Mouse (Mus musculus): ENCODE results near the gene Klhl32. TPM values are rescaled to one million over a fixed set of nuclear protein-coding genes. Genes with fewer than 3 reads are reported as not detected.

The Klhl32 gene
- polyA plus RNA-seq, 1 experiment from 2014 or later, result 2.8 TPM

- Histone ChIP-seq H3K4me2 (ENCODE audit: low read depth, low read length) (0 out of 2 replicates have a peak overlapping the region, but pooled peaks have one; percentile 8), H3K4me3 (ENCODE audit: low read depth, low read length) (no peak overlapping the region; the same call in 1 of the 2 replicates), H3K9me3 (ENCODE audit: control insufficient read depth, low read length) (no peaks in the 10 kb centered on the region), H3K27ac (replicated peaks; ENCODE audit: low read depth, low read length) (no peak overlapping the region), H3K36me3 (ENCODE audit: control insufficient read depth, insufficient read depth, low read length) (no peaks in the 10 kb centered on the region), H3K27me3 (replicated peaks; ENCODE audit: control insufficient read depth, insufficient read depth, low read length) (no peaks in the 10 kb centered on the region), H3K9ac (ENCODE audit: low read depth, low read length) (no peak overlapping the region), H3K4me1 (ENCODE audit: control insufficient read depth, insufficient read depth, low read length) (0 out of 2 replicates have a peak, but pooled peaks cover 3% of the 10 kb centered on the region)
- 23% methylated on average over 16 of the region's 16 CpGs for WGBS
- DNase-seq (ENCODE audit: low spot score), result no peak
- ATAC-seq (ENCODE audit: low read depth), result no peak
Measured at GRCm38 (mm10) chr4:24792416-24792981, 58.4 kb downstream of the Klhl32 start.

- Histone ChIP-seq H3K9ac (ENCODE audit: low read depth, low read length) (no peak overlapping the region), H3K4me1 (ENCODE audit: control insufficient read depth, insufficient read depth, low read length) (no peaks in the 10 kb centered on the region), H3K9me3 (ENCODE audit: control insufficient read depth, low read length) (no peaks in the 10 kb centered on the region), H3K36me3 (ENCODE audit: control insufficient read depth, insufficient read depth, low read length) (no peaks in the 10 kb centered on the region), H3K4me2 (ENCODE audit: low read depth, low read length) (no peak overlapping the region), H3K4me3 (ENCODE audit: low read depth, low read length) (no peak overlapping the region), H3K27ac (replicated peaks; ENCODE audit: low read depth, low read length) (no peak overlapping the region), H3K27me3 (replicated peaks; ENCODE audit: control insufficient read depth, insufficient read depth, low read length) (no peaks in the 10 kb centered on the region)
- ATAC-seq (ENCODE audit: low read depth), result no peak
- 90% methylated on average over 1 of the region's 1 CpGs for WGBS
- no peak for DNase-seq (ENCODE audit: low spot score)
Measured at GRCm38 (mm10) chr4:24789331-24789730, 61.6 kb downstream of the Klhl32 start.

- 55% methylated on average over 7 of the region's 7 CpGs for WGBS
Measured at GRCm38 (mm10) chr4:24785757-24786532, 65.0 kb downstream of the Klhl32 start.

GRCm38 (mm10) chr4:24765919-24766318 lies 85.0 kb downstream of the Klhl32 start:
- no peaks in the 10 kb centered on the region for H3K27me3 ChIP-seq (replicated peaks; ENCODE audit: control insufficient read depth, insufficient read depth, low read length)
- H3K4me3 ChIP-seq (ENCODE audit: low read depth, low read length), result no peak overlapping the region
- H3K36me3 ChIP-seq (ENCODE audit: control insufficient read depth, insufficient read depth, low read length), result no peaks in the 10 kb centered on the region
- no peak overlapping the region for H3K27ac ChIP-seq (replicated peaks; ENCODE audit: low read depth, low read length)
- H3K4me2 ChIP-seq (ENCODE audit: low read depth, low read length), result no peak overlapping the region
- no peaks in the 10 kb centered on the region for H3K9me3 ChIP-seq (ENCODE audit: control insufficient read depth, low read length)
- ATAC-seq (ENCODE audit: low read depth) (no peak), DNase-seq (ENCODE audit: low spot score) (no peak)
- H3K4me1 ChIP-seq (ENCODE audit: control insufficient read depth, insufficient read depth, low read length), result no peaks in the 10 kb centered on the region
- WGBS, result 79% methylated on average over 2 of the region's 2 CpGs
- no peak overlapping the region for H3K9ac ChIP-seq (ENCODE audit: low read depth, low read length)

More at GRCm38 (mm10) chr4:24785757-24786532, 65.0 kb downstream of the Klhl32 start:
- Histone ChIP-seq H3K4me2 (ENCODE audit: low read depth, low read length) (no peak overlapping the region), H3K27ac (replicated peaks; ENCODE audit: low read depth, low read length) (no peak overlapping the region), H3K27me3 (replicated peaks; ENCODE audit: control insufficient read depth, insufficient read depth, low read length) (no peaks in the 10 kb centered on the region), H3K9ac (ENCODE audit: low read depth, low read length) (no peak overlapping the region), H3K36me3 (ENCODE audit: control insufficient read depth, insufficient read depth, low read length) (no peaks in the 10 kb centered on the region), H3K4me1 (ENCODE audit: control insufficient read depth, insufficient read depth, low read length) (no peaks in the 10 kb centered on the region), H3K4me3 (ENCODE audit: low read depth, low read length) (no peak overlapping the region), H3K9me3 (ENCODE audit: control insufficient read depth, low read length) (no peaks in the 10 kb centered on the region)
- ATAC-seq (ENCODE audit: low read depth), result no peak
- DNase-seq (ENCODE audit: low spot score), result no peak

GRCm38 (mm10) chr4:24765469-24765868 lies 85.5 kb downstream of the Klhl32 start:
- 54% methylated on average over 3 of the region's 3 CpGs for WGBS
- H3K27me3 ChIP-seq (replicated peaks; ENCODE audit: control insufficient read depth, insufficient read depth, low read length), result no peaks in the 10 kb centered on the region

DNA sequence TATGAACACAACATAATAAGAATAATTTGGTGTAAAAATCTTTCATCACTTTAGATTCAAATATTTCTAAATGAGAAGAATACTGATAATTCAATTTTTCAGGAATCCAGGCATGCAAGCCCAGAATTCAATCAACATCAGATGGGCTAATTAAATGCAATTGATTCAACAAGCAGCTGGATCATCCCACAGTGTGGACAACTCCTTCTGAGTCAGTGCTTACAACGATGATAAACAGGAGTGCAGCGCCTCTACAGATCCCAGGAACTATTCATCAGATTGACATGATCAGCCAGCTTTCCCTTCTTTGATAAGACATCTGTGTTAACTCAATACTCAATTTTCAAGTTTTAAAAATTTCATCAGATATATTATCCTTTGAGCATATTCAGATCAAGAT lies 86.4 kb downstream of the Klhl32 start:
- Histone ChIP-seq H3K4me3 (ENCODE audit: low read depth, low read length) (no peak overlapping the region), H3K9me3 (ENCODE audit: control insufficient read depth, low read length) (no peaks in the 10 kb centered on the region), H3K27ac (replicated peaks; ENCODE audit: low read depth, low read length) (no peak overlapping the region), H3K4me1 (ENCODE audit: control insufficient read depth, insufficient read depth, low read length) (no peaks in the 10 kb centered on the region), H3K9ac (ENCODE audit: low read depth, low read length) (no peak overlapping the region), H3K4me2 (ENCODE audit: low read depth, low read length) (no peak overlapping the region), H3K36me3 (ENCODE audit: control insufficient read depth, insufficient read depth, low read length) (no peaks in the 10 kb centered on the region), H3K27me3 (replicated peaks; ENCODE audit: control insufficient read depth, insufficient read depth, low read length) (no peaks in the 10 kb centered on the region)
- ATAC-seq (ENCODE audit: low read depth), result no peak
- 74% methylated on average over 2 of the region's 2 CpGs for whole genome bisulfite sequencing
- DNase-seq (ENCODE audit: low spot score), result no peak

More at GRCm38 (mm10) chr4:24765469-24765868, 85.5 kb downstream of the Klhl32 start:
- Histone ChIP-seq H3K36me3 (ENCODE audit: control insufficient read depth, insufficient read depth, low read length) (no peaks in the 10 kb centered on the region), H3K27ac (replicated peaks; ENCODE audit: low read depth, low read length) (no peak overlapping the region), H3K9me3 (ENCODE audit: control insufficient read depth, low read length) (no peaks in the 10 kb centered on the region), H3K4me1 (ENCODE audit: control insufficient read depth, insufficient read depth, low read length) (no peaks in the 10 kb centered on the region), H3K4me3 (ENCODE audit: low read depth, low read length) (no peak overlapping the region), H3K4me2 (ENCODE audit: low read depth, low read length) (no peak overlapping the region), H3K9ac (ENCODE audit: low read depth, low read length) (no peak overlapping the region)
- ATAC-seq (ENCODE audit: low read depth) (peak; percentile 50; the same call in 1 of the 2 replicates), DNase-seq (ENCODE audit: low spot score) (peak; percentile 7)

GRCm38 (mm10) chr4:24763451-24763850 lies 87.5 kb downstream of the Klhl32 start:
- no peak overlapping the region for H3K4me2 ChIP-seq (ENCODE audit: low read depth, low read length)
- no peaks in the 10 kb centered on the region for H3K36me3 ChIP-seq (ENCODE audit: control insufficient read depth, insufficient read depth, low read length)
- H3K9ac ChIP-seq (ENCODE audit: low read depth, low read length), result no peak overlapping the region
- no peaks in the 10 kb centered on the region for H3K4me1 ChIP-seq (ENCODE audit: control insufficient read depth, insufficient read depth, low read length)
- WGBS, result 86% methylated on average over 4 of the region's 4 CpGs
- no peak overlapping the region for H3K4me3 ChIP-seq (ENCODE audit: low read depth, low read length)
- H3K9me3 ChIP-seq (ENCODE audit: control insufficient read depth, low read length), result no peaks in the 10 kb centered on the region
- DNase-seq (ENCODE audit: low spot score), result no peak
- H3K27ac ChIP-seq (replicated peaks; ENCODE audit: low read depth, low read length), result no peak overlapping the region
- no peaks in the 10 kb centered on the region for H3K27me3 ChIP-seq (replicated peaks; ENCODE audit: control insufficient read depth, insufficient read depth, low read length)
- no peak for ATAC-seq (ENCODE audit: low read depth)

GRCm38 (mm10) chr4:24758954-24759353 lies 92.0 kb downstream of the Klhl32 start:
- no peak overlapping the region for H3K4me2 ChIP-seq (ENCODE audit: low read depth, low read length)
- H3K36me3 ChIP-seq (ENCODE audit: control insufficient read depth, insufficient read depth, low read length), result no peaks in the 10 kb centered on the region
- no peak overlapping the region for H3K9ac ChIP-seq (ENCODE audit: low read depth, low read length)
- no peaks in the 10 kb centered on the region for H3K4me1 ChIP-seq (ENCODE audit: control insufficient read depth, insufficient read depth, low read length)
- DNase-seq (ENCODE audit: low spot score) (no peak), ATAC-seq (ENCODE audit: low read depth) (no peak)
- H3K27me3 ChIP-seq (replicated peaks; ENCODE audit: control insufficient read depth, insufficient read depth, low read length), result no peaks in the 10 kb centered on the region
- no peak overlapping the region for H3K4me3 ChIP-seq (ENCODE audit: low read depth, low read length)
- H3K27ac ChIP-seq (replicated peaks; ENCODE audit: low read depth, low read length), result no peak overlapping the region
- WGBS, result 100% methylated on average over 1 of the region's 1 CpGs
- H3K9me3 ChIP-seq (ENCODE audit: control insufficient read depth, low read length), result no peaks in the 10 kb centered on the region
